Comparison of ENCODE assay signal across 15 mouse cellular contexts in genomic region chrX:52914705-52915104, GRCm38 (mm10). TPM values are rescaled to one million over a fixed set of nuclear protein-coding genes. Genes with fewer than 3 reads are reported as not detected.
DNase-seq lines count a peak whose midpoint lies in the region; ATAC-seq lines count a peak whose summit lies in the region.
"Had no signal": no experiment of that assay in that cellular context is flagged by ENCODE, and none has a peak within 500 bp of the region (broad histone marks: within the 10 kb centered on the region; RNA-seq: fewer than 3 reads in every experiment).

No protein-coding gene starts in this region.

- no peaks in the 10 kb centered on the region for H3K9me3 ChIP-seq in hindbrain, embryonic 10.5 days
- H3K9me3 ChIP-seq in hindbrain, embryonic 11.5 days (ENCODE audit: control insufficient read depth, low read length): no peaks in the 10 kb centered on the region
- H3K9me3 ChIP-seq in forebrain, embryonic 16.5 days (ENCODE audit: control insufficient read depth, low read length): no peaks in the 10 kb centered on the region
- no peaks in the 10 kb centered on the region for H3K9me3 ChIP-seq in midbrain, embryonic 11.5 days (ENCODE audit: control insufficient read depth, low read length)
- H3K9me3 ChIP-seq in neural tube, embryonic 14.5 days (ENCODE audit: control insufficient read depth, low read length): no peaks in the 10 kb centered on the region
- H3K9me3 ChIP-seq: intestine, embryonic 15.5 days; liver, embryonic 12.5 days had no signal

- no peak overlapping the region for H3K9ac ChIP-seq in hindbrain, embryonic 11.5 days (ENCODE audit: low read depth, low read length)
- no peak overlapping the region for H3K9ac ChIP-seq in forebrain, embryonic 16.5 days (replicated peaks; ENCODE audit: low read depth, low read length)
- no peak overlapping the region for H3K9ac ChIP-seq in midbrain, embryonic 11.5 days (ENCODE audit: low read length)
- H3K9ac ChIP-seq in neural tube, embryonic 14.5 days (replicated peaks; ENCODE audit: low read depth, low read length): no peak overlapping the region
- H3K9ac ChIP-seq: intestine, embryonic 15.5 days; liver, embryonic 12.5 days had no signal

- no peak overlapping the region for H3K27ac ChIP-seq in hindbrain, embryonic 10.5 days
- no peak overlapping the region for H3K27ac ChIP-seq in hindbrain, embryonic 11.5 days (ENCODE audit: low read depth, low read length)
- no peak overlapping the region for H3K27ac ChIP-seq in forebrain, embryonic 16.5 days (ENCODE audit: low read length)
- H3K27ac ChIP-seq in midbrain, embryonic 11.5 days (ENCODE audit: low read depth, low read length): no peak overlapping the region
- no peak overlapping the region for H3K27ac ChIP-seq in neural tube, embryonic 14.5 days (ENCODE audit: low read depth, low read length)
- H3K27ac ChIP-seq: intestine, embryonic 15.5 days; liver, embryonic 12.5 days; stomach, postnatal 0 days had no signal

- H3K27me3 ChIP-seq in hindbrain, embryonic 10.5 days (ENCODE audit: insufficient read depth, poor library complexity, severe bottlenecking): no peaks in the 10 kb centered on the region
- H3K27me3 ChIP-seq in hindbrain, embryonic 11.5 days (ENCODE audit: control insufficient read depth, insufficient read depth, low read length): no peaks in the 10 kb centered on the region
- H3K27me3 ChIP-seq in forebrain, embryonic 16.5 days (replicated peaks; ENCODE audit: control insufficient read depth, insufficient read depth, low read length): no peaks in the 10 kb centered on the region
- H3K27me3 ChIP-seq in midbrain, embryonic 11.5 days (ENCODE audit: control insufficient read depth, insufficient read depth, low read length): no peaks in the 10 kb centered on the region
- H3K27me3 ChIP-seq in neural tube, embryonic 14.5 days (ENCODE audit: control insufficient read depth, insufficient read depth, low read length): no peaks in the 10 kb centered on the region
- H3K27me3 ChIP-seq: intestine, embryonic 15.5 days; liver, embryonic 12.5 days had no signal

- no peak overlapping the region for H3K4me2 ChIP-seq in hindbrain, embryonic 11.5 days (replicated peaks; ENCODE audit: low read depth, low read length)
- H3K4me2 ChIP-seq in forebrain, embryonic 16.5 days (ENCODE audit: low read length): peak overlapping the region; percentile 48
- peak overlapping the region; percentile 22; the same call in 1 of the 2 replicates for H3K4me2 ChIP-seq in midbrain, embryonic 11.5 days
- H3K4me2 ChIP-seq in neural tube, embryonic 14.5 days (ENCODE audit: low read depth, low read length): peak overlapping the region; percentile 51

- H3K4me3 ChIP-seq in hindbrain, embryonic 10.5 days: peak overlapping the region; percentile 14
- H3K4me3 ChIP-seq in hindbrain, embryonic 11.5 days (ENCODE audit: low read depth, low read length): no peak overlapping the region
- peak overlapping the region; percentile 27 for H3K4me3 ChIP-seq in forebrain, embryonic 16.5 days (replicated peaks; ENCODE audit: low read length)
- 0 out of 2 replicates have a peak overlapping the region, but pooled peaks have one; percentile 6 for H3K4me3 ChIP-seq in midbrain, embryonic 11.5 days (ENCODE audit: low read depth, low read length)
- peak overlapping the region; percentile 25; the same call in 1 of the 2 replicates for H3K4me3 ChIP-seq in neural tube, embryonic 14.5 days (ENCODE audit: low read depth, low read length)
- H3K4me3 ChIP-seq: intestine, embryonic 15.5 days; megakaryocyte, embryonic 14.5 days had no signal

- ATAC-seq in hindbrain, embryonic 11.5 days (ENCODE audit: low FRiP score): no peak
- ATAC-seq in forebrain, embryonic 16.5 days: no peak
- no peak for ATAC-seq in midbrain, embryonic 11.5 days (ENCODE audit: low FRiP score)
- no peak for ATAC-seq in neural tube, embryonic 14.5 days (ENCODE audit: low read depth)
- ATAC-seq in monocyte, adult 5-6 weeks (replicated peaks; ENCODE audit: insufficient number of reproducible peaks, low FRiP score, low TSS enrichment, poor library complexity, severe bottlenecking): no peak
- ATAC-seq in CD4-positive, CD25-positive, alpha-beta regulatory T cell, adult 4 months: no peak
- ATAC-seq: intestine, embryonic 15.5 days; liver, embryonic 12.5 days; Patski had no signal

- DNase-seq in hindbrain, embryonic 10.5 days (ENCODE audit: low spot score): no peak
- DNase-seq in hindbrain, embryonic 11.5 days (ENCODE audit: low spot score): no peak
- DNase-seq in midbrain, embryonic 11.5 days (ENCODE audit: low spot score, missing footprints): no peak
- no peak for DNase-seq in ovary, postnatal 36 days (ENCODE audit: low spot score)
- DNase-seq: gastrocnemius, postnatal 14 days; thymus, postnatal 25 days had no signal

- peaks cover 14% of the 10 kb centered on the region; the same call in 1 of the 2 replicates for H3K36me3 ChIP-seq in hindbrain, embryonic 10.5 days
- H3K36me3 ChIP-seq in hindbrain, embryonic 11.5 days (ENCODE audit: control insufficient read depth, insufficient read depth, low read length): no peaks in the 10 kb centered on the region
- H3K36me3 ChIP-seq in forebrain, embryonic 16.5 days (ENCODE audit: control insufficient read depth, insufficient read depth): no peaks in the 10 kb centered on the region
- no peaks in the 10 kb centered on the region for H3K36me3 ChIP-seq in midbrain, embryonic 11.5 days (ENCODE audit: control insufficient read depth, insufficient read depth, low read length)
- no peaks in the 10 kb centered on the region for H3K36me3 ChIP-seq in neural tube, embryonic 14.5 days (ENCODE audit: control insufficient read depth, insufficient read depth, low read length)
- H3K36me3 ChIP-seq: intestine, embryonic 15.5 days; liver, embryonic 12.5 days had no signal

- 0 out of 2 replicates have a peak, but pooled peaks cover 8% of the 10 kb centered on the region for H3K4me1 ChIP-seq in hindbrain, embryonic 10.5 days (replicated peaks)
- no peaks in the 10 kb centered on the region for H3K4me1 ChIP-seq in hindbrain, embryonic 11.5 days (replicated peaks; ENCODE audit: control insufficient read depth, insufficient read depth, low read length)
- H3K4me1 ChIP-seq in forebrain, embryonic 16.5 days (replicated peaks; ENCODE audit: control insufficient read depth, insufficient read depth, low read length): peaks cover 2% of the 10 kb centered on the region
- no peaks in the 10 kb centered on the region for H3K4me1 ChIP-seq in midbrain, embryonic 11.5 days (ENCODE audit: control insufficient read depth, insufficient read depth, low read length)
- H3K4me1 ChIP-seq in neural tube, embryonic 14.5 days (ENCODE audit: control insufficient read depth, insufficient read depth, low read length): no peaks in the 10 kb centered on the region
- H3K4me1 ChIP-seq: intestine, embryonic 15.5 days; liver, embryonic 12.5 days had no signal

RNA-seq across cellular contexts. Expression of gene Phf6, which starts 2.6 kb away (rescaled TPM):
- polyA plus RNA-seq in hindbrain, embryonic 10.5 days (2016; fragmentation: Nextera tagmentation; extraction: Ambion mirVana): 70.8 and 92.4 TPM in 2 replicates
- 99.6 and 117 TPM in 2 replicates for polyA plus RNA-seq in hindbrain, embryonic 11.5 days (2014; fragmentation: Nextera tagmentation; extraction: Ambion mirVana)
- polyA plus RNA-seq in forebrain, embryonic 16.5 days (2015; fragmentation: Nextera tagmentation; extraction: Ambion mirVana): 97.6 and 116 TPM in 2 replicates
- 125 and 140 TPM in 2 replicates for polyA plus RNA-seq in midbrain, embryonic 11.5 days (2014; fragmentation: Nextera tagmentation; extraction: Ambion mirVana)
- polyA plus RNA-seq in neural tube, embryonic 14.5 days (2014; fragmentation: Nextera tagmentation; extraction: Ambion mirVana): 71.5 and 88.3 TPM in 2 replicates
- 22.7 to 33.1 TPM (median 24.5 TPM) in 3 replicates for total RNA-seq in monocyte, adult 5-6 weeks (2017)
- polyA plus RNA-seq in CD4-positive, CD25-positive, alpha-beta regulatory T cell, adult 4 months (2017; shearing (Covaris generic)): 10 to 100 TPM; 34.9 to 40.1 TPM
